Mouse (Mus musculus) embryonic facial prominence, embryonic 11.5 days (tissue): ENCODE measurements around the gene Cops7a. TPM values are rescaled to one million over a fixed set of nuclear protein-coding genes. Genes with fewer than 3 reads are reported as not detected.
A peak's percentile ranks its signal among the peaks of the same experiment; 100 is the strongest.

Experiments
- ATAC-seq: fragments of 200-750 bp; cut with Nextera tagmentation; replicated peaks from 2 replicates; pipeline ENCODE4 v1.8.0; 2017; ENCODE audit warnings: low read depth; ENCODE audit not compliant: insufficient number of reproducible peaks, low FRiP score, low TSS enrichment
- DNase-seq: peaks from one replicate; pipeline ENCODE4 v3.0.0-alpha.2; 2015; ENCODE audit warnings: low spot score
- H3K27ac ChIP-seq: fragments of 300-500 bp; sonication (generic); replicated peaks from 2 replicates; pipeline ENCODE4 v1.5.1; 2014; ENCODE audit warnings: mild to moderate bottlenecking, low read depth, low read length, control low read depth
- H3K27me3 ChIP-seq: fragments of 300-500 bp; sonication (generic); 2 replicates; pipeline ENCODE4 v1.6.1; 2014; ENCODE audit warnings: mild to moderate bottlenecking, low read length, moderate library complexity, mixed read lengths; ENCODE audit not compliant: control insufficient read depth, insufficient read depth
- H3K36me3 ChIP-seq: fragments of 300-500 bp; sonication (generic); replicated peaks from 2 replicates; pipeline ENCODE4 v1.6.1; 2014; ENCODE audit warnings: low read depth, mild to moderate bottlenecking, low read length, moderate library complexity, mixed read lengths; ENCODE audit not compliant: control insufficient read depth, insufficient read depth
- H3K4me1 ChIP-seq: fragments of 300-500 bp; sonication (generic); 2 replicates; pipeline ENCODE4 v1.6.1; 2014; ENCODE audit warnings: low read length, mixed read lengths; ENCODE audit not compliant: control insufficient read depth, insufficient read depth
- H3K4me2 ChIP-seq: fragments of 300-500 bp; sonication (generic); 2 replicates; pipeline ENCODE4 v1.6.1; 2014; ENCODE audit warnings: low read depth, mild to moderate bottlenecking, control low read depth, low read length, moderate library complexity
- H3K4me3 ChIP-seq: fragments of 300-500 bp; sonication (generic); 2 replicates; pipeline ENCODE4 v1.5.1; 2014; ENCODE audit warnings: low read depth, low read length, control low read depth
- H3K9ac ChIP-seq: fragments of 300-500 bp; sonication (generic); replicated peaks from 2 replicates; pipeline ENCODE4 v1.6.1; 2014; ENCODE audit warnings: mild to moderate bottlenecking, control low read depth, low read length
- H3K9me3 ChIP-seq: fragments of 300-500 bp; sonication (generic); replicated peaks from 2 replicates; pipeline ENCODE4 v1.6.1; 2016; ENCODE audit warnings: mild to moderate bottlenecking, low read length, inconsistent platforms, mixed read lengths; ENCODE audit not compliant: control insufficient read depth
- WGBS: fragments of 180-500 bp; shearing (Covaris S2); extraction: QIAGEN DNeasy Blood & Tissue Kit; methylation state at CpG from one replicate; pipeline ENCODE4 v1.1.7; 2014; 5-methylcytosine and 5-hydroxymethylcytosine counted together
- polyA plus RNA-seq: library from polyadenylated mRNA; unstranded; fragments of >200 nt; fragmentation: Nextera tagmentation; extraction: Ambion mirVana; gene quantifications from 2 replicates; pipeline ENCODE4 v1.2.1, GENCODE M21; 2014

Gene Cops7a
- polyA plus RNA-seq, 1 experiment from 2014 or later = 118 TPM

GRCm38 (mm10) chr6:124915942-124916694 lies 49.2 kb downstream of the Cops7a start:
- no peaks in the 10 kb centered on the region for H3K27me3 ChIP-seq
- peaks cover 6% of the 10 kb centered on the region for H3K4me1 ChIP-seq
- H3K4me2 ChIP-seq = peak overlapping the region; percentile 95
- peak overlapping the region; percentile 98 for H3K9ac ChIP-seq
- H3K4me3 ChIP-seq = peak overlapping the region; percentile 92
- ATAC-seq (no peak), DNase-seq (no peak)
- peaks cover 5% of the 10 kb centered on the region; the same call in 1 of the 2 replicates for H3K36me3 ChIP-seq
- H3K9me3 ChIP-seq = no peaks in the 10 kb centered on the region
- WGBS = 3% methylated on average over 12 of the region's 12 CpGs
- H3K27ac ChIP-seq = no peak overlapping the region; the same call in 1 of the 2 replicates

GRCm38 (mm10) chr6:124915160-124915941 lies 50.0 kb downstream of the Cops7a start:
- Histone ChIP-seq H3K36me3 (peaks cover 5% of the 10 kb centered on the region; the same call in 1 of the 2 replicates), H3K4me1 (peaks cover 6% of the 10 kb centered on the region), H3K27me3 (no peaks in the 10 kb centered on the region), H3K9me3 (no peaks in the 10 kb centered on the region), H3K4me3 (peak overlapping the region; percentile 92), H3K9ac (peak overlapping the region; percentile 98), H3K4me2 (peak overlapping the region; percentile 95), H3K27ac (peak overlapping the region; percentile 47)
- 18% methylated on average over 21 of the region's 22 CpGs for WGBS
- no peak for ATAC-seq
- no peak for DNase-seq

GRCm38 (mm10) chr6:124914511-124914910 lies 50.8 kb downstream of the Cops7a start:
- WGBS = 87% methylated on average over 6 of the region's 7 CpGs
- H3K4me1 ChIP-seq = peaks cover 6% of the 10 kb centered on the region
- peaks cover 5% of the 10 kb centered on the region; the same call in 1 of the 2 replicates for H3K36me3 ChIP-seq
- H3K27ac ChIP-seq = no peak overlapping the region
- no peak for DNase-seq
- H3K27me3 ChIP-seq = no peaks in the 10 kb centered on the region
- no peak overlapping the region; the same call in 1 of the 2 replicates for H3K9ac ChIP-seq
- no peak for ATAC-seq
- H3K4me2 ChIP-seq = no peak overlapping the region; the same call in 1 of the 2 replicates
- H3K4me3 ChIP-seq = no peak overlapping the region
- H3K9me3 ChIP-seq = no peaks in the 10 kb centered on the region

GRCm38 (mm10) chr6:124913721-124914285 lies 51.5 kb downstream of the Cops7a start:
- Histone ChIP-seq H3K4me2 (no peak overlapping the region), H3K9ac (no peak overlapping the region), H3K27me3 (no peaks in the 10 kb centered on the region), H3K36me3 (peaks cover 5% of the 10 kb centered on the region; the same call in 1 of the 2 replicates), H3K4me1 (peaks cover 6% of the 10 kb centered on the region), H3K27ac (no peak overlapping the region), H3K4me3 (no peak overlapping the region), H3K9me3 (no peaks in the 10 kb centered on the region)
- WGBS = 60% methylated on average over 14 of the region's 14 CpGs
- DNase-seq = no peak
- ATAC-seq = no peak

- Histone ChIP-seq H3K9ac (no peak overlapping the region), H3K27me3 (no peaks in the 10 kb centered on the region), H3K36me3 (peaks cover 5% of the 10 kb centered on the region; the same call in 1 of the 2 replicates), H3K27ac (no peak overlapping the region), H3K4me1 (peaks cover 6% of the 10 kb centered on the region), H3K9me3 (no peaks in the 10 kb centered on the region), H3K4me3 (no peak overlapping the region), H3K4me2 (no peak overlapping the region)
- DNase-seq (no peak), ATAC-seq (no peak)
- 72% methylated on average over 6 of the region's 6 CpGs for WGBS
These were observed 52.1 kb downstream of the Cops7a start for GRCm38 (mm10) chr6:124913214-124913613.

- Histone ChIP-seq H3K9me3 (no peaks in the 10 kb centered on the region), H3K27ac (no peak within 1 kb of the TSS), H3K4me1 (peaks cover 6% of the 10 kb centered on the region), H3K4me3 (no peak within 1 kb of the TSS), H3K9ac (no peak within 1 kb of the TSS), H3K36me3 (peaks cover 5% of the 10 kb centered on the region; the same call in 1 of the 2 replicates), H3K4me2 (no peak within 1 kb of the TSS), H3K27me3 (no peaks in the 10 kb centered on the region)
- ATAC-seq = no peak
- no peak for DNase-seq
- WGBS = 19% methylated on average over 13 of the region's 13 CpGs
These were observed 53.7 kb downstream of the Cops7a start, which contains the start of gene Lag3 for GRCm38 (mm10) chr6:124911533-124912218. TSS of gene Lag3 (minus strand) at chr6:124911705.

GRCm38 (mm10) chr6:124910032-124910431 lies 55.3 kb downstream of the Cops7a start:
- ATAC-seq (no peak), DNase-seq (peak; percentile 47)
- H3K27ac ChIP-seq = no peak overlapping the region
- H3K4me3 ChIP-seq = peak overlapping the region; percentile 20; the same call in 1 of the 2 replicates
- no peaks in the 10 kb centered on the region; the same call in 1 of the 2 replicates for H3K4me1 ChIP-seq
- peak overlapping the region; percentile 38 for H3K4me2 ChIP-seq
- no peaks in the 10 kb centered on the region for H3K27me3 ChIP-seq
- 2% methylated on average over 32 of the region's 32 CpGs for WGBS
- H3K9me3 ChIP-seq = no peaks in the 10 kb centered on the region
- peaks cover 5% of the 10 kb centered on the region; the same call in 1 of the 2 replicates for H3K36me3 ChIP-seq
- H3K9ac ChIP-seq = peak overlapping the region; percentile 56
